Mouse (Mus musculus) heart, embryonic 13.5 days (tissue): Measurements from ENCODE around the gene Mrpl4. TPM values are rescaled to one million over a fixed set of nuclear protein-coding genes. Genes with fewer than 3 reads are reported as not detected.

Experiments
- ATAC-seq: fragments of 200-750 bp; cut with Nextera tagmentation; 2 replicates; pipeline ENCODE4 v1.8.0; 2017; ENCODE audit warnings: moderate TSS enrichment; ENCODE audit not compliant: insufficient number of reproducible peaks, low FRiP score, low TSS enrichment; ENCODE audit errors: extremely low read depth
- H3K27ac ChIP-seq: fragments of 300-500 bp; sonication (generic); replicated peaks from 2 replicates; pipeline ENCODE4 v1.5.1; 2015; ENCODE audit warnings: moderate library complexity, mild to moderate bottlenecking, inconsistent platforms
- H3K27me3 ChIP-seq: fragments of 300-500 bp; sonication (generic); replicated peaks from 2 replicates; pipeline ENCODE4 v1.6.1; 2015; ENCODE audit warnings: mild to moderate bottlenecking, inconsistent platforms
- H3K36me3 ChIP-seq: fragments of 300-500 bp; sonication (generic); 2 replicates; pipeline ENCODE4 v1.6.1; 2015; ENCODE audit warnings: mild to moderate bottlenecking, inconsistent platforms
- H3K4me1 ChIP-seq: fragments of 300-500 bp; sonication (generic); 2 replicates; pipeline ENCODE4 v1.6.1; 2015; ENCODE audit warnings: inconsistent platforms
- H3K4me2 ChIP-seq: fragments of 300-500 bp; sonication (generic); 2 replicates; pipeline ENCODE4 v1.6.1; 2015; ENCODE audit warnings: inconsistent platforms, mild to moderate bottlenecking, moderate library complexity
- H3K4me3 ChIP-seq: fragments of 300-500 bp; sonication (generic); 2 replicates; pipeline ENCODE4 v1.5.1; 2015; ENCODE audit warnings: moderate library complexity, mild to moderate bottlenecking, inconsistent platforms
- H3K9ac ChIP-seq: fragments of 300-500 bp; sonication (generic); 2 replicates; pipeline ENCODE4 v1.6.1; 2015; ENCODE audit warnings: inconsistent platforms, mild to moderate bottlenecking, moderate library complexity
- H3K9me3 ChIP-seq: fragments of 300-500 bp; sonication (generic); 2 replicates; pipeline ENCODE4 v1.6.1; 2016; ENCODE audit warnings: inconsistent platforms
- WGBS: fragments of 180-500 bp; shearing (Covaris S2); methylation state at CpG from one replicate; pipeline ENCODE4 v1.1.7; 2015; ENCODE audit warnings: mixed read lengths; 5-methylcytosine and 5-hydroxymethylcytosine counted together
- polyA plus RNA-seq: library from polyadenylated mRNA; unstranded; fragments of >200 nt; fragmentation: Nextera tagmentation; extraction: Ambion mirVana; gene quantifications from 2 replicates; pipeline ENCODE4 v1.2.1, GENCODE M21; 2015

Mrpl4 gene
- polyA plus RNA-seq, 1 experiment from 2014 or later: 124 TPM

DNA sequence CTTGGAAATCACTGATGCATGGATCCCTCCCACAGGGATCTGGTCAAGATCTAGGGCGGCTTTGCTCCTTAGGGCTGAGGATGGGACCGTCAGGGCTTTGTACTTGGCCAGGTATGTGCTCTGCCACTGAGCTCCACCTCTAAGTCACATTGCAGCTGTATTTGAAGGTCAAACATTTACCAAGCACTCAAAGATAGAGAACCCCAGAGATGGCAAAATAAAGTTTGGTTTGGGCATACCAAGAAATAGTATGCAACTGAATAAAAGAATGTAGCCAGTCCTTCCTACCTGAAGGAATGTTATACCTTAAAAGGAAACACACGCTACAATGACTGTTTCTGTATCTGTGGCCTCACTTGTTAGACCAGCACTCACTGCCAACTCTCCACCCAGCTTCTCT, 18.8 kb downstream of the Mrpl4 start:
- peaks cover 44% of the 10 kb centered on the region for H3K27me3 ChIP-seq
- no peak overlapping the region for H3K27ac ChIP-seq
- H3K9me3 ChIP-seq: no peaks in the 10 kb centered on the region
- no peak overlapping the region for H3K4me3 ChIP-seq
- no peak overlapping the region for H3K9ac ChIP-seq
- H3K36me3 ChIP-seq: no peaks in the 10 kb centered on the region
- H3K4me1 ChIP-seq: peaks cover 5% of the 10 kb centered on the region; the same call in 1 of the 2 replicates
- WGBS: 73% methylated on average over 3 of the region's 3 CpGs
- H3K4me2 ChIP-seq: no peak overlapping the region
- ATAC-seq: no peak

GRCm38 (mm10) chr9:21022288-21022687, 19.8 kb downstream of the Mrpl4 start:
- Histone ChIP-seq H3K4me2 (no peak overlapping the region), H3K4me1 (no peaks in the 10 kb centered on the region), H3K9me3 (no peaks in the 10 kb centered on the region), H3K9ac (no peak overlapping the region), H3K4me3 (no peak overlapping the region), H3K27ac (no peak overlapping the region), H3K27me3 (peaks cover 44% of the 10 kb centered on the region), H3K36me3 (no peaks in the 10 kb centered on the region)
- no peak for ATAC-seq
- 50% methylated on average over 6 of the region's 6 CpGs for WGBS

- peaks cover 44% of the 10 kb centered on the region for H3K27me3 ChIP-seq
- H3K4me2 ChIP-seq: no peak overlapping the region
- no peak for ATAC-seq
- no peaks in the 10 kb centered on the region for H3K9me3 ChIP-seq
- H3K27ac ChIP-seq: no peak overlapping the region
- no peaks in the 10 kb centered on the region for H3K4me1 ChIP-seq
- no peak overlapping the region for H3K4me3 ChIP-seq
- H3K9ac ChIP-seq: no peak overlapping the region
- WGBS: 71% methylated on average over 1 of the region's 1 CpGs
- H3K36me3 ChIP-seq: no peaks in the 10 kb centered on the region
Observed at GRCm38 (mm10) chr9:21022726-21023125, 20.2 kb downstream of the Mrpl4 start.

- ATAC-seq: no peak
- H3K27ac ChIP-seq: no peak overlapping the region
- H3K4me3 ChIP-seq: no peak overlapping the region
- peaks cover 16% of the 10 kb centered on the region for H3K4me1 ChIP-seq
- H3K4me2 ChIP-seq: no peak overlapping the region
- 0 out of 2 replicates have a peak overlapping the region, but pooled peaks have one; percentile 3 for H3K9ac ChIP-seq
- H3K9me3 ChIP-seq: no peaks in the 10 kb centered on the region
- 60% methylated on average over 19 of the region's 19 CpGs for WGBS
- H3K36me3 ChIP-seq: no peaks in the 10 kb centered on the region
- H3K27me3 ChIP-seq: peaks cover 45% of the 10 kb centered on the region
Observed at GRCm38 (mm10) chr9:21025258-21025810, 22.8 kb downstream of the Mrpl4 start.

- H3K9me3 ChIP-seq: no peaks in the 10 kb centered on the region
- ATAC-seq: no peak
- no peak overlapping the region for H3K9ac ChIP-seq
- no peak overlapping the region for H3K4me2 ChIP-seq
- no peak overlapping the region for H3K27ac ChIP-seq
- H3K4me3 ChIP-seq: no peak overlapping the region
- no peaks in the 10 kb centered on the region for H3K36me3 ChIP-seq
- peaks cover 31% of the 10 kb centered on the region for H3K4me1 ChIP-seq
- 74% methylated on average over 12 of the region's 12 CpGs for WGBS
- peaks cover 53% of the 10 kb centered on the region for H3K27me3 ChIP-seq
Observed at GRCm38 (mm10) chr9:21026849-21027248, 24.3 kb downstream of the Mrpl4 start.

- ATAC-seq: no peak
Observed at GRCm38 (mm10) chr9:21027774-21028290, 25.3 kb downstream of the Mrpl4 start.

DNA sequence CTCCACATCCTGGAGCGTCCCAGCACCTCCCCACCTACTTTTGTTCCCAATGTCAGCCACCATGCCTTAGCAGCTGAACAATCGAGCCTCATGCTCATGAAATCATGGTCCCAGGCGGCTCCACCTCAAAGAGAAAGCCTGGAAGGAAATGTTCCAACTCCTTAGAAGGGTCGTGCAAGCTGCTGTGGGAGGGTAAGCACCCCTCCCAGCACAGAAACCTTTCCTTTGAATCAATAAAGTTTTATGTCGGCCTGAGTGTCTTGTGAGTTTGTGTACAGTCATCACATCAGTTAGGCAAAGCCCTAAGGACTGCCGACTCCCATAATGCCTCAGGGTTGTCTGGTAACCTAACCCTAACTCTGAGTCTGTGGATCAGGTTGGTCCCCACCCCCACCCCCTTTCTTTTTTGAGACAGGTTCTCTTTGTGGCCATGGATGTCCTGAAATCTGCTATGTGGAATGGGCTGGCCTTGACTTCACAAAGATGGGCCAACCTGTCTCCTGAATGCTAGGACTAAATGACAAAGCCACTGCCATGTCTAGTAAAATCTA, 26.1 kb downstream of the Mrpl4 start:
- ATAC-seq: no peak
- Histone ChIP-seq H3K4me2 (peak overlapping the region; percentile 98), H3K36me3 (no peaks in the 10 kb centered on the region), H3K27me3 (peaks cover 71% of the 10 kb centered on the region), H3K4me3 (no peak overlapping the region), H3K4me1 (peaks cover 49% of the 10 kb centered on the region), H3K9me3 (no peaks in the 10 kb centered on the region), H3K9ac (0 out of 2 replicates have a peak overlapping the region, but pooled peaks have one; percentile 75), H3K27ac (no peak overlapping the region)
- WGBS: 66% methylated on average over 6 of the region's 6 CpGs

More at GRCm38 (mm10) chr9:21027774-21028290, 25.3 kb downstream of the Mrpl4 start:
- H3K4me2 ChIP-seq: no peak overlapping the region
- no peak overlapping the region for H3K9ac ChIP-seq
- no peaks in the 10 kb centered on the region for H3K9me3 ChIP-seq
- WGBS: 56% methylated on average over 8 of the region's 8 CpGs
- H3K4me1 ChIP-seq: peaks cover 41% of the 10 kb centered on the region
- no peak overlapping the region for H3K4me3 ChIP-seq
- H3K36me3 ChIP-seq: no peaks in the 10 kb centered on the region
- no peak overlapping the region for H3K27ac ChIP-seq
- H3K27me3 ChIP-seq: peaks cover 63% of the 10 kb centered on the region

DNA sequence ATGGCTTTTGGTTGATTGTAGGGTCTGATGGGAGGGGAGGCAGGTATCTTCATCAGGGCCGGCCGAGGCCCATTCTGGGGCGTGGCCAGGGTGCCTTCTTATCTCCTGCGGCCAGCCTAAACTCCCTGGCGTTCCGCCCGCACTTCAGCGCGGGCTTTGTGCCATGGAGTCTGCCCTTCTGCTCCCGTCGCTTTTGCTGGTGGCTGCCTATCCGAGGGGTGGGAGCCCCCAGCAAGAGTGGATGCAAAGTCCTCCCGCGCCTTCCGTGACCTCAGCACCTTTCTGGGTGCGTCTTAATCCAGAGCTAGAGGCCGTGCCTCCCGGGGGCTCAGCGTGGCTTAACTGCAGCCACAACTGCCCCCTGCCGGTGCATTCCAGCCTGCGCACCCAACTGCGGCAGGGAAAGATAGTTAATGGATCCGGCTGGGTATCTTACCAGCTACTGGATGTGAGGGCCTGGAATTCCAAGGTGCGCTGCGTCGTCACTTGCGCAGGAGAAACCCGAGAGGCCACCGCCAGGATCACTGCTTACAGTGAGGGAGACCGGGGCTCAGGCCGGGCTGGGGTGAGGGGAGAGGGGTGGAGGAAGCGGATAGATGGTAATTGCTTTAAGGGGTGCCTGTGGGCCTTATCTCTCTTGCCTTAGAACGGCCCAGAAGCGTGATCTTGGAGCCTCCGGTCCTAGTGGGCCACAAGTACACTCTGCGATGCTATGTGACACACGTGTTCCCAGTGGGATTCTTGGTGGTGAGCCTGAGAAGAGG, 26.9 kb downstream of the Mrpl4 start, which contains the start of gene Icam4:
Gene Icam4, plus strand, starts transcription at position 83 of the 764 bp plus-strand sequence.
- Histone ChIP-seq H3K4me3 (peak within 1 kb of the TSS; percentile 60), H3K36me3 (no peaks in the 10 kb centered on the region), H3K27me3 (peaks cover 79% of the 10 kb centered on the region), H3K9ac (peak within 1 kb of the TSS; percentile 75), H3K9me3 (no peaks in the 10 kb centered on the region), H3K27ac (peak within 1 kb of the TSS; percentile 33; the same call in 1 of the 2 replicates), H3K4me2 (peak within 1 kb of the TSS; percentile 98), H3K4me1 (peaks cover 51% of the 10 kb centered on the region)
- under 1% methylated on average over 37 of the region's 37 CpGs for WGBS
- ATAC-seq: peak; percentile 40; the same call in 1 of the 2 replicates

- no peaks in the 10 kb centered on the region for H3K9me3 ChIP-seq
- peak overlapping the region; percentile 69 for H3K9ac ChIP-seq
- H3K36me3 ChIP-seq: no peaks in the 10 kb centered on the region
- WGBS: 17% methylated on average over 22 of the region's 22 CpGs
- ATAC-seq: no peak
- peaks cover 86% of the 10 kb centered on the region for H3K27me3 ChIP-seq
- peak overlapping the region; percentile 60 for H3K4me3 ChIP-seq
- peak overlapping the region; percentile 33; the same call in 1 of the 2 replicates for H3K27ac ChIP-seq
- peak overlapping the region; percentile 98 for H3K4me2 ChIP-seq
- H3K4me1 ChIP-seq: peaks cover 57% of the 10 kb centered on the region
Observed at GRCm38 (mm10) chr9:21030055-21030600, 27.6 kb downstream of the Mrpl4 start.

- Histone ChIP-seq H3K9me3 (no peaks in the 10 kb centered on the region), H3K27me3 (peaks cover 88% of the 10 kb centered on the region), H3K4me3 (peak overlapping the region; percentile 60), H3K4me1 (peaks cover 60% of the 10 kb centered on the region), H3K36me3 (no peaks in the 10 kb centered on the region), H3K27ac (0 out of 2 replicates have a peak overlapping the region, but pooled peaks have one; percentile 13), H3K4me2 (peak overlapping the region; percentile 98), H3K9ac (peak overlapping the region; percentile 71)
- 0% methylated on average over 13 of the region's 13 CpGs for WGBS
- peak; percentile 33; the same call in 1 of the 2 replicates for ATAC-seq
Observed at GRCm38 (mm10) chr9:21030781-21031250, 28.3 kb downstream of the Mrpl4 start.
